In the genomic region with DNA sequence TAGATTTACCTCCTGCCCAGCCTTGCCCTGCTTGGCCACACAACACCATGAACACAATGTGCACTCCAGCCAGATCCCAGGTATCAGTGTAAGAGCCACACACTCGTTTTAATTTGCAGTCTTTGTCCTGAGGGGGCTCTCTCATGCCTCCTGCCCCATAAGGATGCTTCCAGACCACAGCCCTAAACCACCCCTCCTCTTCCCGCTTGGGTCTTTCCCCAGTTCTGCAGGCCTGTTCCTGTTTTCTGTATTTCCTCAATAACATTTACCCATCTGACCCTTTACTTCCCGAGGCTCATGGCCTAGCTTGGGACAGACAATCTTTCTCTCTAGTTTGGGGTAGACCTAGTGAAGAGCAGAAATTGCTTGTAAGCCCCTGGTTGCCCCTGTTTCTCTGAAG, we compare ENCODE assay signal across 22 mouse cellular contexts. TPM values are rescaled to one million over a fixed set of nuclear protein-coding genes. Genes with fewer than 3 reads are reported as not detected.
"Had no signal": no experiment of that assay in that cellular context is flagged by ENCODE, and none has a peak within 500 bp of the region (broad histone marks: within the 10 kb centered on the region; RNA-seq: fewer than 3 reads in every experiment).

No protein-coding gene starts in this region.

- ATAC-seq: lung, postnatal 0 days; midbrain, embryonic 13.5 days; midbrain, embryonic 15.5 days had no signal

- H3K4me1 ChIP-seq: lung, embryonic 15.5 days; midbrain, embryonic 13.5 days; midbrain, embryonic 15.5 days; neural tube, embryonic 12.5 days; stomach, embryonic 15.5 days had no signal

- H3K36me3 ChIP-seq: lung, embryonic 15.5 days; midbrain, embryonic 13.5 days; midbrain, embryonic 15.5 days; neural tube, embryonic 12.5 days; stomach, embryonic 15.5 days had no signal

- H3K4me3 ChIP-seq: lung, embryonic 15.5 days; megakaryocyte, embryonic 14.5 days; midbrain, embryonic 13.5 days; midbrain, embryonic 15.5 days; neural tube, embryonic 12.5 days; stomach, embryonic 15.5 days had no signal

- H3K27me3 ChIP-seq: lung, embryonic 15.5 days; midbrain, embryonic 13.5 days; midbrain, embryonic 15.5 days; neural tube, embryonic 12.5 days; stomach, embryonic 15.5 days had no signal

- DNase-seq: lung, adult 2 months; lung, postnatal 14 days; lung, postnatal 36 days; right cerebral cortex, postnatal 14 days; thymus, adult 2 months; thymus, postnatal 25 days; thymus, postnatal 4 days had no signal

- H3K27ac ChIP-seq: lung, embryonic 15.5 days; macrophage; midbrain, embryonic 13.5 days; midbrain, embryonic 15.5 days; neural tube, embryonic 12.5 days; stomach, embryonic 15.5 days; stomach, postnatal 0 days had no signal

- H3K9me3 ChIP-seq: lung, embryonic 15.5 days; megakaryocyte, embryonic 14.5 days; midbrain, embryonic 13.5 days; midbrain, embryonic 15.5 days; neural tube, embryonic 12.5 days; stomach, embryonic 15.5 days had no signal

RNA-seq across cellular contexts. Expression of gene Pgc, which starts 11.6 kb away (rescaled TPM):
- total RNA-seq: monocyte, adult 5-6 weeks; neutrophil, adult 5-6 weeks had no signal
- polyA plus RNA-seq: liver, embryonic 16.5 days; macrophage; midbrain, embryonic 11.5 days; midbrain, embryonic 13.5 days; midbrain, embryonic 15.5 days; neural tube, embryonic 12.5 days; neural tube, embryonic 14.5 days; urinary bladder, adult 2 months had no signal

RNA-seq across cellular contexts. Expression of gene Prickle4, which starts 20.5 kb away (rescaled TPM):
- total RNA-seq: monocyte, adult 5-6 weeks; neutrophil, adult 5-6 weeks had no signal

RNA-seq across cellular contexts. Expression of gene Gm21981, which starts 20.8 kb away (rescaled TPM):
- total RNA-seq: monocyte, adult 5-6 weeks; neutrophil, adult 5-6 weeks had no signal
- polyA plus RNA-seq: liver, embryonic 16.5 days; stomach, postnatal 0 days had no signal
